Mouse (Mus musculus) hindbrain, postnatal 0 days (tissue): ENCODE data around the gene Btbd8. TPM values are rescaled to one million over a fixed set of nuclear protein-coding genes. Genes with fewer than 3 reads are reported as not detected.

ENCODE experiments used
- ATAC-seq: fragments of 200-750 bp; cut with Nextera tagmentation; 2 replicates; pipeline ENCODE4 v1.8.0; 2017; ENCODE audit warnings: mild to moderate bottlenecking, moderate TSS enrichment, moderate library complexity
- DNase-seq: peaks from one replicate; pipeline ENCODE4 v3.0.0-alpha.2; 2015; ENCODE audit warnings: low spot score
- H3K27ac ChIP-seq: fragments of 300-500 bp; sonication (generic); 2 replicates; pipeline ENCODE4 v1.5.1; 2014; ENCODE audit warnings: mild to moderate bottlenecking
- H3K27me3 ChIP-seq: fragments of 300-500 bp; sonication (generic); 2 replicates; pipeline ENCODE4 v1.6.1; 2014; ENCODE audit warnings: low read length, mixed read lengths; ENCODE audit not compliant: insufficient read depth
- H3K36me3 ChIP-seq: fragments of 300-500 bp; sonication (generic); 2 replicates; pipeline ENCODE4 v1.6.1; 2014; ENCODE audit warnings: low read length, mixed read lengths; ENCODE audit not compliant: insufficient read depth
- H3K4me1 ChIP-seq: fragments of 300-500 bp; sonication (generic); 2 replicates; pipeline ENCODE4 v1.6.1; 2014; ENCODE audit warnings: antibody characterized with exemption, low read length, mixed read lengths; ENCODE audit not compliant: insufficient read depth
- H3K4me2 ChIP-seq: fragments of 300-500 bp; sonication (generic); 2 replicates; pipeline ENCODE4 v1.6.1; 2014; ENCODE audit warnings: low read depth, mild to moderate bottlenecking, low read length, moderate library complexity, mixed read lengths
- H3K4me3 ChIP-seq: fragments of 300-500 bp; sonication (generic); 2 replicates; pipeline ENCODE4 v1.5.1; 2014; ENCODE audit warnings: low read length
- H3K9ac ChIP-seq: fragments of 300-500 bp; sonication (generic); replicated peaks from 2 replicates; pipeline ENCODE4 v1.6.1; 2014; ENCODE audit warnings: mild to moderate bottlenecking, low read length, moderate library complexity, mixed read lengths
- H3K9me3 ChIP-seq: fragments of 300-500 bp; sonication (generic); 2 replicates; pipeline ENCODE4 v1.6.1; 2016; ENCODE audit warnings: low read length, mixed read lengths
- CTCF ChIP-seq: IDR thresholded peaks from 2 replicates; pipeline ENCODE4 v1.5.1; 2016; ENCODE audit warnings: antibody characterized with exemption, control low read depth, low read depth
- WGBS: fragments of 180-500 bp; shearing (Covaris S2); extraction: QIAGEN DNeasy Blood & Tissue Kit; methylation state at CpG from one replicate; pipeline ENCODE4 v1.1.7; 2014; 5-methylcytosine and 5-hydroxymethylcytosine counted together
- polyA plus RNA-seq: library from polyadenylated mRNA; unstranded; fragments of >200 nt; fragmentation: Nextera tagmentation; extraction: Ambion mirVana; gene quantifications from 2 replicates; pipeline ENCODE4 v1.2.1, GENCODE M21; 2015
- total RNA-seq: library from RNA; depleted of rRNA; stranded (reverse); fragments of >200 nt; gene quantifications from 2 replicates; pipeline ENCODE4 v1.2.3, GENCODE M21; 2014

Gene Btbd8
- total and polyA plus RNA-seq, 2 experiments from 2014 or later = 23.0 to 26.5 TPM

- Histone ChIP-seq H3K27me3 (no peaks in the 10 kb centered on the region), H3K4me3 (no peak overlapping the region), H3K27ac (no peak overlapping the region), H3K9ac (no peak overlapping the region), H3K9me3 (no peaks in the 10 kb centered on the region), H3K4me1 (no peaks in the 10 kb centered on the region), H3K36me3 (no peaks in the 10 kb centered on the region), H3K4me2 (no peak overlapping the region)
- DNase-seq (no peak), ATAC-seq (no peak)
- WGBS = 81% methylated on average over 10 of the region's 10 CpGs
- no peak for TF ChIP-seq CTCF
Measured at GRCm38 (mm10) chr5:107524281-107524680, 86.5 kb downstream of the Btbd8 start.

GRCm38 (mm10) chr5:107528856-107529255, 91.1 kb downstream of the Btbd8 start:
- Histone ChIP-seq H3K27ac (no peak overlapping the region), H3K27me3 (no peaks in the 10 kb centered on the region), H3K4me3 (no peak overlapping the region), H3K4me1 (no peaks in the 10 kb centered on the region), H3K9ac (no peak overlapping the region), H3K9me3 (no peaks in the 10 kb centered on the region), H3K36me3 (no peaks in the 10 kb centered on the region), H3K4me2 (no peak overlapping the region)
- ATAC-seq (no peak), DNase-seq (no peak)
- TF ChIP-seq CTCF = no peak
- WGBS = 93% methylated on average over 3 of the region's 3 CpGs

- H3K36me3 ChIP-seq = no peaks in the 10 kb centered on the region
- no peak overlapping the region for H3K9ac ChIP-seq
- no peak for DNase-seq
- H3K4me1 ChIP-seq = no peaks in the 10 kb centered on the region
- no peak overlapping the region for H3K4me3 ChIP-seq
- no peaks in the 10 kb centered on the region for H3K9me3 ChIP-seq
- 74% methylated on average over 2 of the region's 2 CpGs for WGBS
- no peak for TF ChIP-seq CTCF
- no peak overlapping the region for H3K4me2 ChIP-seq
- H3K27ac ChIP-seq = no peak overlapping the region
- no peaks in the 10 kb centered on the region for H3K27me3 ChIP-seq
- ATAC-seq = no peak
Measured at GRCm38 (mm10) chr5:107533590-107533989, 95.8 kb downstream of the Btbd8 start.

GRCm38 (mm10) chr5:107534581-107534980, 96.8 kb downstream of the Btbd8 start, which contains the start of gene 1700028K03Rik:
TSS of gene 1700028K03Rik (plus strand) at chr5:107534709.
- no peak for DNase-seq

GRCm38 (mm10) chr5:107541696-107542095, 103.9 kb downstream of the Btbd8 start:
- 16% methylated on average over 7 of the region's 7 CpGs for WGBS
- Histone ChIP-seq H3K9ac (no peak overlapping the region), H3K4me2 (no peak overlapping the region), H3K27me3 (no peaks in the 10 kb centered on the region), H3K9me3 (no peaks in the 10 kb centered on the region), H3K4me1 (no peaks in the 10 kb centered on the region), H3K36me3 (no peaks in the 10 kb centered on the region), H3K4me3 (no peak overlapping the region), H3K27ac (0 out of 2 replicates have a peak overlapping the region, but pooled peaks have one; percentile 12)
- DNase-seq (peak; percentile 21), ATAC-seq (0 out of 2 replicates have a peak, but pooled peaks have one; percentile 21)
- no peak for TF ChIP-seq CTCF

More at GRCm38 (mm10) chr5:107534581-107534980, 96.8 kb downstream of the Btbd8 start, which contains the start of gene 1700028K03Rik:
- H3K27ac ChIP-seq = no peak within 1 kb of the TSS
- no peak within 1 kb of the TSS for H3K4me2 ChIP-seq
- WGBS = 76% methylated on average over 15 of the region's 15 CpGs
- H3K9me3 ChIP-seq = no peaks in the 10 kb centered on the region
- no peaks in the 10 kb centered on the region for H3K4me1 ChIP-seq
- H3K9ac ChIP-seq = no peak within 1 kb of the TSS
- TF ChIP-seq CTCF = no peak
- no peaks in the 10 kb centered on the region for H3K36me3 ChIP-seq
- H3K27me3 ChIP-seq = no peaks in the 10 kb centered on the region
- no peak within 1 kb of the TSS for H3K4me3 ChIP-seq
- no peak for ATAC-seq

GRCm38 (mm10) chr5:107545927-107546326, 108.1 kb downstream of the Btbd8 start:
- ATAC-seq = no peak
- DNase-seq = no peak
- H3K27me3 ChIP-seq = no peaks in the 10 kb centered on the region
- no peak overlapping the region for H3K4me3 ChIP-seq
- no peak overlapping the region for H3K27ac ChIP-seq
- H3K4me1 ChIP-seq = no peaks in the 10 kb centered on the region
- no peak overlapping the region for H3K9ac ChIP-seq
- no peak for TF ChIP-seq CTCF
- no peaks in the 10 kb centered on the region for H3K9me3 ChIP-seq
- 0 out of 2 replicates have a peak, but pooled peaks cover 6% of the 10 kb centered on the region for H3K36me3 ChIP-seq
- H3K4me2 ChIP-seq = no peak overlapping the region
- WGBS = 85% methylated on average over 4 of the region's 4 CpGs

- no peaks in the 10 kb centered on the region for H3K9me3 ChIP-seq
- no peak for DNase-seq
- no peaks in the 10 kb centered on the region for H3K27me3 ChIP-seq
- H3K4me2 ChIP-seq = no peak overlapping the region
- H3K4me1 ChIP-seq = no peaks in the 10 kb centered on the region
- H3K4me3 ChIP-seq = no peak overlapping the region
- H3K9ac ChIP-seq = no peak overlapping the region
- ATAC-seq = no peak
- H3K36me3 ChIP-seq = peaks cover 6% of the 10 kb centered on the region; the same call in 1 of the 2 replicates
- 90% methylated on average over 3 of the region's 3 CpGs for WGBS
- H3K27ac ChIP-seq = no peak overlapping the region
- TF ChIP-seq CTCF = no peak
Measured at GRCm38 (mm10) chr5:107547955-107548354, 110.2 kb downstream of the Btbd8 start.
